Mouse (Mus musculus) megakaryocyte, embryonic 14.5 days (primary cell): ENCODE measurements around the gene Rassf7. TPM values are rescaled to one million over a fixed set of nuclear protein-coding genes. Genes with fewer than 3 reads are reported as not detected.

ENCODE experiments used
- H3K27me3 ChIP-seq: replicated peaks from 2 replicates; pipeline ENCODE3; 2012; ENCODE audit warnings: inconsistent platforms
- H3K36me3 ChIP-seq: replicated peaks from 2 replicates; pipeline ENCODE3; 2012; ENCODE audit warnings: low read length, inconsistent platforms, mixed read lengths
- H3K4me1 ChIP-seq: 2 replicates; pipeline ENCODE4 v1.6.1; 2012; ENCODE audit warnings: inconsistent platforms
- H3K4me3 ChIP-seq: replicated peaks from 2 replicates; pipeline ENCODE3; 2012; ENCODE audit warnings: moderate library complexity, mild to moderate bottlenecking, inconsistent platforms
- H3K9me3 ChIP-seq: 2 replicates; pipeline ENCODE4 v1.6.1; 2012; ENCODE audit warnings: inconsistent platforms
- FLI1 ChIP-seq: IDR thresholded peaks from 2 replicates; pipeline ENCODE4 v1.6.1; 2012; ENCODE audit warnings: low read length, inconsistent platforms, mixed read lengths
- GATA1 ChIP-seq: IDR thresholded peaks from 3 replicates; pipeline ENCODE4 v1.6.1; 2012; ENCODE audit warnings: mixed read lengths, low read length, inconsistent platforms, borderline replicate concordance
- polyA plus RNA-seq: library from polyadenylated mRNA; stranded (reverse); fragments of >175 nt; gene quantifications from 2 replicates; pipeline ENCODE4 v1.2.3, GENCODE M21; 2012; ENCODE audit warnings: low replicate concordance; ENCODE audit not compliant: insufficient read depth

Rassf7 gene
- polyA plus RNA-seq = 3.6 and 11.1 TPM in 2 replicates

GRCm38 (mm10) chr7:141215101-141215879 lies at the start of gene Rassf7:
TSS of gene Rassf7 (plus strand) at chr7:141215860.
- peaks cover 34% of the 10 kb centered on the region for H3K27me3 ChIP-seq
- H3K9me3 ChIP-seq = no peaks in the 10 kb centered on the region
- TF ChIP-seq FLI1 (no peak), GATA1 (no peak)
- H3K4me3 ChIP-seq = peak within 1 kb of the TSS; percentile 97
- peaks cover 35% of the 10 kb centered on the region for H3K36me3 ChIP-seq
- H3K4me1 ChIP-seq = peaks cover 81% of the 10 kb centered on the region

GRCm38 (mm10) chr7:141167901-141168517 lies 47.7 kb upstream of the Rassf7 start:
- H3K4me1 ChIP-seq = peaks cover 71% of the 10 kb centered on the region
- no peaks in the 10 kb centered on the region for H3K9me3 ChIP-seq
- H3K36me3 ChIP-seq = peaks cover 42% of the 10 kb centered on the region
- peak overlapping the region; percentile 94 for H3K4me3 ChIP-seq
- TF ChIP-seq GATA1 (no peak), FLI1 (no peak)
- H3K27me3 ChIP-seq = no peaks in the 10 kb centered on the region

- Histone ChIP-seq H3K36me3 (peaks cover 36% of the 10 kb centered on the region), H3K9me3 (no peaks in the 10 kb centered on the region), H3K4me1 (peaks cover 76% of the 10 kb centered on the region), H3K27me3 (no peaks in the 10 kb centered on the region), H3K4me3 (peak overlapping the region; percentile 94)
- no peak for TF ChIP-seq FLI1
- TF ChIP-seq GATA1 = no peak
Observed at GRCm38 (mm10) chr7:141168518-141168953, 47.1 kb upstream of the Rassf7 start.

DNA sequence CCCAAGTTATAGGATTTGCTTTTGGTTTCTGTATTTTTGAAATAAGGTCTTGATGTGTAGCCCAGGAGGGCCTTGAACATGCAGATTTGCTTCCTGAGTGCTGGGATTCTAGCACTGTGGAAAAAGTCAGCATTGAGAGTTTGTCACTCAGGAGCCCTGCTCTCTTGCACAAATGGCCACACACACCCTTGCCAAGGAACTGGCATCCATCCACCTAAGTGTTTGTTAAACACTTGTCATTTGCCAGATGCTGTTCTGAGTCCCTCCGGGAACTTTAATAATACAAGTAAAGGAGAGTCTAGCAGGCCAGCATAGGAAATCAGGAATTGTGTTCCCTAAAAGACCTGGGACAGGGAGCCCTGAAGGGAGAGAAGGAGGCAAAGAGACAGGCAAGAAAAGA lies 46.4 kb upstream of the Rassf7 start:
- H3K36me3 ChIP-seq = peaks cover 29% of the 10 kb centered on the region
- TF ChIP-seq GATA1 (no peak), FLI1 (no peak)
- H3K27me3 ChIP-seq = no peaks in the 10 kb centered on the region
- H3K4me3 ChIP-seq = peak overlapping the region; percentile 38
- H3K9me3 ChIP-seq = no peaks in the 10 kb centered on the region
- peaks cover 73% of the 10 kb centered on the region for H3K4me1 ChIP-seq

DNA sequence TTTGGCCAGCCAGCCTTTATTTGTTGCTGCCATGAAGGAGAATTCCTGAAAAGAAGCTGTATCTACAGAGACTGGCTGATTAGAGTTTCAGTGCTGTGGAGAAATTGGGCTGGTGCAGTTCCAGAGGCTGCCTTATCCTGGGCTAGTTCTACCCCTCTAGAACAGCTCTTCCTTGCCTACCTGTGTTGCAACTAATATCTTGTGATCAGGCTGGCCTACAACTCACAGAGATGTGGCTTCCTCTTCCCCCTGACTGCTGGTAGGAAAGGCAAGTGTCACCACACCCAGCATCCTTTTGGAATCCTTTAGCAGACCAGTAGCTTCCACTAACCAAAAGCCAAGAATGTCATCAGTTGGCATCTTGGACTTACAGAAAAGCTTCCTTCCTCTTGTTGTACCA lies 45.8 kb upstream of the Rassf7 start:
- peak overlapping the region; percentile 31 for H3K4me3 ChIP-seq
- peaks cover 68% of the 10 kb centered on the region for H3K4me1 ChIP-seq
- H3K36me3 ChIP-seq = peaks cover 23% of the 10 kb centered on the region
- TF ChIP-seq GATA1 = no peak
- TF ChIP-seq FLI1 = no peak
- H3K9me3 ChIP-seq = no peaks in the 10 kb centered on the region
- no peaks in the 10 kb centered on the region for H3K27me3 ChIP-seq

DNA sequence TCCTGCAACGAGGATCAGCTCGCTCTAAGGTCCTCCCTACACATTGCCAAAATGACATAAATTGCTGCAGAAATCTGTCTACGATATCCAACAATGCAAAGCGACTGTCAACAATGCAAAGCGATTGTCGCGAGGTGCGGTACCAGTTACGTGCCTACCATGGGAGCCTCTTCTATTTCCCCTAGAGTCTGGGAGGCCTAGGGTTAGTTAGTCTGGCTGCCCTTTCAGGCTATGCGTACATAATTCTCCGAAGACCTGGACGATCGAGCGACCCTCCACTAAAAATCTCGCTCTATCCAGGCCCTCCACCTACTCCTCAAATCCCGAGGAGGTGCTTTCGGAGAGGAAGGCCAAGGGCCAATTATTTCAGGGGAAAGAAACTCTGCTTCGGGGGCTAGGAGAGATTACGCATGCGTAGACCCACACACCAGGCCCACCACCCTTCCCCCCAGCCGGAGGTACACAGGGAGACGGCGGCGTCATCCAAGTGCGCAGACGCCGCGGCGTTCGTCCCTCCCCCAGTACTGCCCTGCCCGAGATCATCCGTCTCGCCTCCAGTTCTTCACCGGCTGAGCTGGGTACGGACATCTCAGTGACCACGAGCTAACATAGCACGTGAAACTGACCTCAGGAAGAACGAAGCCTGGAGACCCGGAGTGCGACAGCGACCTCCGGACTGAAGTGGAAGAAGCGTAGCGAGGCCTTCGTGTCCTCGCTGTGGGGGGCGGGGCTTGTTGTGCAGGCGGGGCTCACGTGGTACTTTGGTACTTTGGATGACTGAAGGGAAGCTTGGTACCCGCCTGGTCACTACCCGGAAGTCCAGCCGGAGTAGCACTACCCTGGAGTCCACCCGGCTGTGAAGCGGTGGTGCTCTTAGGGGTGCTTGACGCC lies 43.3 kb upstream of the Rassf7 start, which contains the start of gene Rnh1:
Rnh1 (minus strand) TSS at position 742 of the 891 bp plus-strand sequence.
- H3K36me3 ChIP-seq = no peaks in the 10 kb centered on the region
- peak within 1 kb of the TSS; percentile 97 for H3K4me3 ChIP-seq
- H3K9me3 ChIP-seq = no peaks in the 10 kb centered on the region
- H3K4me1 ChIP-seq = peaks cover 59% of the 10 kb centered on the region
- no peaks in the 10 kb centered on the region for H3K27me3 ChIP-seq
- no peak for TF ChIP-seq GATA1
- TF ChIP-seq FLI1 = no peak

DNA sequence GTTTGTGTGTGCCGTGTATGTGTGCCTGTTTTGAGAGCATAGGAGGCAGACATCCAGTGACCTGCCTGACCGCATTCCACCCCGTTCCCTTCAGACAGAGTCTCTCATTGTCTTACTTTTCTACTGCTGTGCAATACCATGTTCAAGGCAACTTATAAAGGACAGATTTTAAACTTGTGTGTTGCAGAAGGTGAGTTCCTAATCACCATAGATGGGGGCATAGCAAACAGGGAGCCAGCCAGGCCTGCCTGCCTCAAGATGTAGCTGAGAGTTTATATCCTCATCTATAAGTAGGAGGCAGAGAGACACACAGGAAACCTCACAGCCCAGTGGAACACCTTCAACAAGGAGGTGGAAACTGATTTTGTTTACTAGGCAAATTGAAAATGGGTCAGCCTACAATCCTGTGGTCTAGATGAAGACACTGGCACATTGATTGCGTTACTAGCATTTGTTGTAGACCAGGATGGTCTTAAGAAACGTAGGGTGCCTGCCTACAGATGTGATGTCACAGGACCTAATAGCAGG lies 42.3 kb upstream of the Rassf7 start:
- Histone ChIP-seq H3K36me3 (no peaks in the 10 kb centered on the region), H3K27me3 (no peaks in the 10 kb centered on the region), H3K4me3 (peak overlapping the region; percentile 97), H3K4me1 (peaks cover 49% of the 10 kb centered on the region), H3K9me3 (no peaks in the 10 kb centered on the region)
- no peak for TF ChIP-seq GATA1
- TF ChIP-seq FLI1 = no peak

DNA sequence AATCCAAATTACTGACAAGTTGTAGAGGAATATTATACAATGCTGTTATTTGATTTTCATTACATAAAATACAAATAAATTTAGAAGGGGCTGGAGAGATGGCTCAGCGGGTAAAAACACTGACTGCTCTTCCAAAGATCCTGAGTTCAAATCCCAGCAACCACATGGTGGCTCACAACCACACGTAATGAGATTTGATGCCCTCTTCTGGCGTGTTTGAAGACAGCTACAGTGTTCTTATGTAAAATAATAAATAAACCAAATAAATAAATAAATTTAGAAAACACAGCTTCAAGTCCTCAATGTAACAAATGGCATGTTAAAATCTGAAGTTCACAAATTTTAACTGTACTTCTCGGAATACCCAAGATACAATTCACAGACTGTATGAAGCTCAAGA lies 40.6 kb upstream of the Rassf7 start:
- Histone ChIP-seq H3K4me3 (no peak overlapping the region), H3K4me1 (peaks cover 34% of the 10 kb centered on the region), H3K27me3 (peaks cover 2% of the 10 kb centered on the region), H3K9me3 (no peaks in the 10 kb centered on the region), H3K36me3 (no peaks in the 10 kb centered on the region)
- TF ChIP-seq FLI1 = no peak
- no peak for TF ChIP-seq GATA1

DNA sequence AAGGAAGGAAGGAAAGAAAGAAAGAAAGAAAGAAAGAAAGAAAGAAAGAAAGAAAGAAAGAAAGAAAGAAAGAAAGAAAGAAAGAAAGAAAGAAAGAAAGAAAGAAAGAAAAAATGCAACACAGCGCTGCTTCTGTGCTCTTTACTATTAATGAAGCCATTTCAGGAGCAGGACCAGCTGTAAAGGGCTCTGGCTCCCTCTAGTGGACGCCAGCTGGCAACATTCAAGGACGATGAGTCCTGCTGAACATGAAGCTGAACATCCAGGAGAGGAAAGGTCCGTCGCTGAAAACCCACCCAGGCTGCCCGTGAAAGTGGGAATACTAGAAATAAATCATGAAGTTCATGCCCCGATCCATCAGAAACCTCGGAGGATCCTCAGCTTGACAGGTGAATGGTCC lies 39.5 kb upstream of the Rassf7 start:
- TF ChIP-seq FLI1 (no peak), GATA1 (no peak)

GRCm38 (mm10) chr7:141188194-141188593 lies 27.5 kb upstream of the Rassf7 start:
- H3K27me3 ChIP-seq = peaks cover 6% of the 10 kb centered on the region
- TF ChIP-seq GATA1 = no peak
- peaks cover 46% of the 10 kb centered on the region for H3K36me3 ChIP-seq

More for the DNA sequence above, 39.5 kb upstream of the Rassf7 start:
- Histone ChIP-seq H3K4me3 (peak overlapping the region; percentile 14), H3K9me3 (no peaks in the 10 kb centered on the region), H3K36me3 (no peaks in the 10 kb centered on the region), H3K27me3 (peaks cover 2% of the 10 kb centered on the region), H3K4me1 (peaks cover 25% of the 10 kb centered on the region)

More at GRCm38 (mm10) chr7:141188194-141188593, 27.5 kb upstream of the Rassf7 start:
- no peaks in the 10 kb centered on the region for H3K9me3 ChIP-seq
- peaks cover 52% of the 10 kb centered on the region for H3K4me1 ChIP-seq
- H3K4me3 ChIP-seq = no peak overlapping the region
